Mouse (Mus musculus) CH12.LX (cell line): ENCODE results near the gene Fgd1. TPM values are rescaled to one million over a fixed set of nuclear protein-coding genes. Genes with fewer than 3 reads are reported as not detected.

Experiments used
- DNase-seq: peaks from one replicate; pipeline ENCODE4 v3.0.0-alpha.2; 2013; ENCODE audit errors: extremely low read depth
- H3K27ac ChIP-seq: 2 replicates; pipeline ENCODE4 v1.5.1; 2012; ENCODE audit warnings: low read depth, mild to moderate bottlenecking, control low read depth, moderate library complexity; ENCODE audit not compliant: insufficient read depth
- H3K27me3 ChIP-seq: replicated peaks from 2 replicates; pipeline ENCODE3; 2012; ENCODE audit warnings: inconsistent platforms
- H3K36me3 ChIP-seq, 2 experiments: replicated peaks in 1 of 2; 2 replicates each; pipeline versions ENCODE3 to v1.6.1; 2012; ENCODE audit warnings: inconsistent platforms in 1 of 2, low read length in 1 of 2, mild to moderate bottlenecking in 1 of 2, mixed read lengths in 1 of 2, moderate library complexity in 1 of 2; ENCODE audit not compliant: control insufficient read depth in 1 of 2, insufficient read depth in 1 of 2
- H3K4me1 ChIP-seq, 2 experiments: 2 replicates each; pipeline ENCODE4 v1.6.1; 2012; ENCODE audit warnings: inconsistent platforms in 1 of 2, moderate library complexity in 1 of 2; ENCODE audit not compliant: insufficient read depth in 2 of 2, control insufficient read depth in 1 of 2
- H3K4me2 ChIP-seq: 2 replicates; pipeline ENCODE4 v1.6.1; 2012; ENCODE audit warnings: low read depth, mild to moderate bottlenecking, control low read depth; ENCODE audit not compliant: poor library complexity, insufficient read depth, severe bottlenecking
- H3K4me3 ChIP-seq, 3 experiments: fragments of 150-350 bp in 1 of 3; sonication (generic) in 1 of 3; replicated peaks in 1 of 3; 2 replicates each; pipeline versions ENCODE3 to v1.5.1; 2011 to 2012; ENCODE audit warnings: low read depth in 2 of 3, low read length in 2 of 3, mild to moderate bottlenecking in 2 of 3, moderate library complexity in 2 of 3, control low read depth in 1 of 3, improper control_type of control experiment in 1 of 3, inconsistent platforms in 1 of 3, mixed read lengths in 1 of 3; ENCODE audit not compliant: poor library complexity in 1 of 3
- H3K79me2 ChIP-seq: replicated peaks from 2 replicates; pipeline ENCODE4 v1.6.1; 2012; ENCODE audit warnings: mild to moderate bottlenecking, moderate library complexity; ENCODE audit not compliant: control insufficient read depth, poor library complexity, insufficient read depth, severe bottlenecking; ENCODE audit errors: extremely low read depth
- H3K9ac ChIP-seq: 2 replicates; pipeline ENCODE4 v1.6.1; 2012; ENCODE audit warnings: low read depth, mild to moderate bottlenecking, control low read depth, moderate library complexity; ENCODE audit not compliant: insufficient read depth
- H3K9me3 ChIP-seq: replicated peaks from 2 replicates; pipeline ENCODE3; 2012; ENCODE audit warnings: low read length, inconsistent platforms, mixed read lengths
- BHLHE40 ChIP-seq: IDR thresholded peaks from 2 replicates; pipeline ENCODE4 v1.6.1; 2011; ENCODE audit warnings: mild to moderate bottlenecking, low read depth, low read length, improper control_type of control experiment
- CHD1 ChIP-seq: IDR thresholded peaks from 2 replicates; pipeline ENCODE4 v1.6.1; 2012; ENCODE audit warnings: low read depth, low read length, improper control_type of control experiment, inconsistent platforms
- CTCF ChIP-seq, 2 experiments: IDR thresholded peaks in 1 of 2; conservative IDR thresholded peaks in 1 of 2; 2 replicates each; pipeline ENCODE4 v1.5.1; 2011 to 2012; ENCODE audit warnings: low read depth in 2 of 2, low read length in 2 of 2, improper control_type of control experiment in 1 of 2, inconsistent platforms in 1 of 2, mild to moderate bottlenecking in 1 of 2, moderate library complexity in 1 of 2
- ELF1 ChIP-seq: IDR thresholded peaks from 2 replicates; pipeline ENCODE4 v1.6.1; 2014; ENCODE audit warnings: low read depth, mild to moderate bottlenecking, inconsistent platforms, low read length, improper control_type of control experiment
- ETS1 ChIP-seq: conservative IDR thresholded peaks from 2 replicates; pipeline ENCODE4 v1.6.1; 2012; ENCODE audit warnings: low read depth, mild to moderate bottlenecking, inconsistent platforms, low read length, improper control_type of control experiment, moderate library complexity
- HCFC1 ChIP-seq: IDR thresholded peaks from 2 replicates; pipeline ENCODE4 v1.6.1; 2012; ENCODE audit warnings: low read depth, mild to moderate bottlenecking, inconsistent platforms, low read length, improper control_type of control experiment
- IRF4 ChIP-seq: IDR thresholded peaks from 2 replicates; pipeline ENCODE4 v1.6.1; 2014; ENCODE audit warnings: low read depth, mild to moderate bottlenecking, inconsistent platforms, low read length, improper control_type of control experiment
- JUN ChIP-seq: IDR thresholded peaks from 2 replicates; pipeline ENCODE4 v1.6.1; 2011; ENCODE audit warnings: low read depth, mild to moderate bottlenecking, low read length, improper control_type of control experiment, moderate library complexity; ENCODE audit not compliant: insufficient read depth
- MAFK ChIP-seq: IDR thresholded peaks from 2 replicates; pipeline ENCODE4 v1.6.1; 2011; ENCODE audit warnings: low read length, improper control_type of control experiment; ENCODE audit not compliant: insufficient replicate concordance
- MAZ ChIP-seq: IDR thresholded peaks from 2 replicates; pipeline ENCODE4 v1.6.1; 2012; ENCODE audit warnings: low read depth, mild to moderate bottlenecking, inconsistent platforms, low read length, improper control_type of control experiment, moderate library complexity
- MEF2A ChIP-seq: IDR thresholded peaks from 2 replicates; pipeline ENCODE4 v1.6.1; 2014; ENCODE audit warnings: low read depth, mild to moderate bottlenecking, inconsistent platforms, low read length, improper control_type of control experiment, borderline replicate concordance
- NELFE ChIP-seq: IDR thresholded peaks from 2 replicates; pipeline ENCODE4 v1.6.1; 2011; ENCODE audit warnings: low read depth, low read length, improper control_type of control experiment
- POLR2A ChIP-seq: IDR thresholded peaks from 2 replicates; pipeline ENCODE4 v1.6.1; 2011; ENCODE audit warnings: low read depth, mild to moderate bottlenecking, improper control_type of control experiment, low read length
- RAD21 ChIP-seq: IDR thresholded peaks from 2 replicates; pipeline ENCODE4 v1.6.1; 2011; ENCODE audit warnings: low read depth, mild to moderate bottlenecking, low read length, improper control_type of control experiment, moderate library complexity
- SIN3A ChIP-seq: IDR thresholded peaks from 2 replicates; pipeline ENCODE4 v1.6.1; 2012; ENCODE audit warnings: low read length, improper control_type of control experiment, inconsistent platforms
- USF1 ChIP-seq: IDR thresholded peaks from 2 replicates; pipeline ENCODE4 v1.6.1; 2014; ENCODE audit warnings: low read depth, mild to moderate bottlenecking, inconsistent platforms, low read length, improper control_type of control experiment
- USF2 ChIP-seq: conservative IDR thresholded peaks from 2 replicates; pipeline ENCODE4 v1.6.1; 2011; ENCODE audit warnings: low read depth, low read length, improper control_type of control experiment
- ZKSCAN1 ChIP-seq: IDR thresholded peaks from 2 replicates; pipeline ENCODE4 v1.6.1; 2012; ENCODE audit warnings: low read depth, inconsistent platforms, low read length, improper control_type of control experiment, borderline replicate concordance
- ZMIZ1 ChIP-seq: IDR thresholded peaks from 2 replicates; pipeline ENCODE4 v1.6.1; 2012; ENCODE audit warnings: low read depth, mild to moderate bottlenecking, inconsistent platforms, low read length, improper control_type of control experiment
- dilution Hi-C: fragments of 300-500 bp; cut with MboI; formaldehyde crosslinking; loops from 2 replicates; pipeline ENCODE4 v1.14.3; 2020; ENCODE audit warnings: low sequenced_read_pairs; ENCODE audit not compliant: extremely low pct_unique_long_range_greater_than_20kb, extremely low pct_ligation_motif_present
- in situ Hi-C: fragments of 300-500 bp; cut with MboI; formaldehyde crosslinking; loops from 3 replicates; pipeline ENCODE4 v1.14.3; 2019; ENCODE audit warnings: low sequenced_read_pairs, low pct_ligation_motif_present, low pct_unique_long_range_greater_than_20kb, mixed read lengths
- polyA plus RNA-seq: library from polyadenylated mRNA; unstranded; fragments of >175 nt; gene quantifications from 2 replicates; pipeline ENCODE4 v1.2.1, GENCODE M21; 2012; ENCODE audit warnings: low read depth; ENCODE audit not compliant: insufficient read length
- total RNA-seq, 2 experiments: library from RNA; depleted of rRNA; stranded (reverse); fragments of 300-350 nt in 1 of 2; fragments of >200 nt in 1 of 2; gene quantifications; 2 replicates each; pipeline ENCODE4 v1.2.3; 2012 to 2014

The Fgd1 gene
- total and polyA plus RNA-seq, 3 experiments: 0.68 to 2.2 (median 2.2) TPM

GRCm38 (mm10) chrX:151117432-151117831 is 71.5 kb downstream of the Fgd1 start:
- Histone ChIP-seq H3K27me3 (no peaks in the 10 kb centered on the region), H3K27ac (no peak overlapping the region), H3K9me3 (no peaks in the 10 kb centered on the region), H3K9ac (no peak overlapping the region; the same call in 1 of the 2 replicates), H3K4me3 (no peak overlapping the region), H3K4me1 (no peaks in the 10 kb centered on the region), H3K36me3 (no peaks in the 10 kb centered on the region), H3K4me2 (peak overlapping the region; percentile 44; the same call in 1 of the 2 replicates), H3K79me2 (no peaks in the 10 kb centered on the region)
- dilution Hi-C loops (no loop called here), in situ Hi-C loops (loop anchor here (10.0 to 25.0 kb wide), 2 partner anchors 153 to 455 kb away; partner anchors contain the start of gene Tro)
- peak; percentile 27 for DNase-seq
- TF ChIP-seq ELF1 (no peak), ZKSCAN1 (no peak), BHLHE40 (no peak), POLR2A (no peak), MEF2A (no peak), IRF4 (no peak), CTCF (conservative IDR thresholded peaks at IDR 0.05 in 1 of 2, IDR thresholded peaks at IDR 0.05 in 1 of 2; ENCODE audit: low read depth in 2 of 2, low read length in 2 of 2) (peak; percentile 34 to 43)

- in situ Hi-C loops (loop anchor here (25.0 kb wide), 1 partner anchor 462 kb away; the partner anchor contains the start of gene Tro), dilution Hi-C loops (no loop called here)
- H3K36me3 ChIP-seq: no peaks in the 10 kb centered on the region
- no peak overlapping the region for H3K9ac ChIP-seq
- no peak overlapping the region for H3K27ac ChIP-seq
- no peaks in the 10 kb centered on the region for H3K27me3 ChIP-seq
- no peaks in the 10 kb centered on the region for H3K4me1 ChIP-seq
- H3K4me3 ChIP-seq: no peak overlapping the region
- no peaks in the 10 kb centered on the region for H3K79me2 ChIP-seq
- no peaks in the 10 kb centered on the region for H3K9me3 ChIP-seq
- no peak for DNase-seq
- no peak for TF ChIP-seq USF2
- H3K4me2 ChIP-seq: no peak overlapping the region
These were observed 78.0 kb downstream of the Fgd1 start for GRCm38 (mm10) chrX:151123933-151124332.

GRCm38 (mm10) chrX:151130493-151130892 is 84.5 kb downstream of the Fgd1 start:
- Histone ChIP-seq H3K9me3 (no peaks in the 10 kb centered on the region), H3K27me3 (no peaks in the 10 kb centered on the region), H3K27ac (no peak overlapping the region), H3K36me3 (no peaks in the 10 kb centered on the region), H3K9ac (no peak overlapping the region), H3K79me2 (no peaks in the 10 kb centered on the region), H3K4me3 (no peak overlapping the region), H3K4me1 (no peaks in the 10 kb centered on the region), H3K4me2 (no peak overlapping the region)
- in situ Hi-C loops (no loop called here), dilution Hi-C loops (no loop called here)
- DNase-seq: no peak
- TF ChIP-seq NELFE: no peak
- no peak for TF ChIP-seq BHLHE40
- TF ChIP-seq JUN: no peak
- TF ChIP-seq USF1: no peak
- no peak for TF ChIP-seq ZKSCAN1
- peak in 1 of 2 experiments; percentile 48; a peak in 3 of 4 replicates for TF ChIP-seq CTCF (conservative IDR thresholded peaks at IDR 0.05 in 1 of 2, IDR thresholded peaks at IDR 0.05 in 1 of 2; ENCODE audit: low read depth in 2 of 2, low read length in 2 of 2)
- no peak for TF ChIP-seq ZMIZ1
- no peak for TF ChIP-seq ETS1
- peak; percentile 28 for TF ChIP-seq RAD21
- TF ChIP-seq POLR2A: no peak
- no peak for TF ChIP-seq CHD1
- no peak for TF ChIP-seq MAZ
- TF ChIP-seq MEF2A: no peak
- TF ChIP-seq SIN3A: no peak
- no peak for TF ChIP-seq MAFK
- TF ChIP-seq HCFC1: no peak
